Mouse (Mus musculus): Measurements from ENCODE around the gene Ppm1j. TPM values are rescaled to one million over a fixed set of nuclear protein-coding genes. Genes with fewer than 3 reads are reported as not detected.

Gene Ppm1j
- polyA plus RNA-seq, 1 experiment from 2014 or later, result 0.48 TPM

GRCm38 (mm10) chr3:104777342-104777741, 3.5 kb upstream of the Ppm1j start:
- ATAC-seq (ENCODE audit: low FRiP score) (no peak; the same call in 1 of the 2 replicates), DNase-seq (ENCODE audit: low spot score) (peak; percentile 70)
- Histone ChIP-seq H3K27ac (ENCODE audit: low read depth, low read length) (no peak overlapping the region), H3K9me3 (ENCODE audit: control insufficient read depth, low read length) (no peaks in the 10 kb centered on the region), H3K9ac (ENCODE audit: low read depth, low read length) (0 out of 2 replicates have a peak overlapping the region, but pooled peaks have one; percentile 12), H3K4me3 (ENCODE audit: low read depth, low read length) (peak overlapping the region; percentile 18; the same call in 1 of the 2 replicates), H3K4me2 (replicated peaks; ENCODE audit: low read depth, low read length) (peak overlapping the region; percentile 53), H3K4me1 (replicated peaks; ENCODE audit: control insufficient read depth, insufficient read depth, low read length) (peaks cover 6% of the 10 kb centered on the region), H3K27me3 (ENCODE audit: control insufficient read depth, insufficient read depth, low read length) (peaks cover 67% of the 10 kb centered on the region), H3K36me3 (ENCODE audit: control insufficient read depth, insufficient read depth, low read length) (no peaks in the 10 kb centered on the region)
- WGBS, result 1% methylated on average over 20 of the region's 20 CpGs

- Histone ChIP-seq H3K4me3 (ENCODE audit: low read depth, low read length) (no peak overlapping the region), H3K27ac (ENCODE audit: low read depth, low read length) (no peak overlapping the region), H3K4me1 (replicated peaks; ENCODE audit: control insufficient read depth, insufficient read depth, low read length) (peaks cover 6% of the 10 kb centered on the region), H3K36me3 (ENCODE audit: control insufficient read depth, insufficient read depth, low read length) (no peaks in the 10 kb centered on the region), H3K9me3 (ENCODE audit: control insufficient read depth, low read length) (no peaks in the 10 kb centered on the region), H3K9ac (ENCODE audit: low read depth, low read length) (no peak overlapping the region), H3K27me3 (ENCODE audit: control insufficient read depth, insufficient read depth, low read length) (peaks cover 86% of the 10 kb centered on the region), H3K4me2 (replicated peaks; ENCODE audit: low read depth, low read length) (no peak overlapping the region)
- DNase-seq (ENCODE audit: low spot score) (peak; percentile 87), ATAC-seq (ENCODE audit: low FRiP score) (no peak)
- WGBS, result 2% methylated on average over 7 of the region's 7 CpGs
Observed at GRCm38 (mm10) chr3:104779949-104780348, 907 bp upstream of the Ppm1j start.

GRCm38 (mm10) chr3:104781471-104781903, 631 bp downstream of the Ppm1j start, which contains the start of gene Fam19a3:
Fam19a3 (minus strand) TSS chr3:104781840.
- H3K9me3 ChIP-seq (ENCODE audit: control insufficient read depth, low read length), result no peaks in the 10 kb centered on the region
- H3K4me3 ChIP-seq (ENCODE audit: low read depth, low read length), result peak within 1 kb of the TSS; percentile 40
- peak within 1 kb of the TSS; percentile 87 for H3K4me2 ChIP-seq (replicated peaks; ENCODE audit: low read depth, low read length)
- no peak within 1 kb of the TSS for H3K27ac ChIP-seq (ENCODE audit: low read depth, low read length)
- H3K36me3 ChIP-seq (ENCODE audit: control insufficient read depth, insufficient read depth, low read length), result no peaks in the 10 kb centered on the region
- peaks cover 78% of the 10 kb centered on the region for H3K27me3 ChIP-seq (ENCODE audit: control insufficient read depth, insufficient read depth, low read length)
- peak; percentile 8; the same call in 1 of the 2 replicates for ATAC-seq (ENCODE audit: low FRiP score)
- H3K4me1 ChIP-seq (replicated peaks; ENCODE audit: control insufficient read depth, insufficient read depth, low read length), result peaks cover 6% of the 10 kb centered on the region
- 1% methylated on average over 25 of the region's 26 CpGs for WGBS
- DNase-seq (ENCODE audit: low spot score), result no peak
- peak within 1 kb of the TSS; percentile 29; the same call in 1 of the 2 replicates for H3K9ac ChIP-seq (ENCODE audit: low read depth, low read length)

- Histone ChIP-seq H3K36me3 (ENCODE audit: control insufficient read depth, insufficient read depth, low read length) (no peaks in the 10 kb centered on the region), H3K27ac (ENCODE audit: low read depth, low read length) (no peak overlapping the region), H3K9ac (ENCODE audit: low read depth, low read length) (no peak overlapping the region), H3K4me3 (ENCODE audit: low read depth, low read length) (no peak overlapping the region), H3K4me1 (replicated peaks; ENCODE audit: control insufficient read depth, insufficient read depth, low read length) (peaks cover 6% of the 10 kb centered on the region), H3K27me3 (ENCODE audit: control insufficient read depth, insufficient read depth, low read length) (peaks cover 71% of the 10 kb centered on the region), H3K9me3 (ENCODE audit: control insufficient read depth, low read length) (no peaks in the 10 kb centered on the region), H3K4me2 (replicated peaks; ENCODE audit: low read depth, low read length) (no peak overlapping the region; the same call in 1 of the 2 replicates)
- DNase-seq (ENCODE audit: low spot score) (no peak), ATAC-seq (ENCODE audit: low FRiP score) (no peak)
- 13% methylated on average over 12 of the region's 12 CpGs for WGBS
Observed at GRCm38 (mm10) chr3:104782061-104782681, 1.3 kb downstream of the Ppm1j start.

- ATAC-seq (ENCODE audit: low FRiP score) (no peak), DNase-seq (ENCODE audit: low spot score) (no peak)
- Histone ChIP-seq H3K9ac (ENCODE audit: low read depth, low read length) (no peak overlapping the region), H3K27ac (ENCODE audit: low read depth, low read length) (no peak overlapping the region), H3K36me3 (ENCODE audit: control insufficient read depth, insufficient read depth, low read length) (no peaks in the 10 kb centered on the region), H3K9me3 (ENCODE audit: control insufficient read depth, low read length) (no peaks in the 10 kb centered on the region), H3K4me3 (ENCODE audit: low read depth, low read length) (no peak overlapping the region), H3K4me1 (replicated peaks; ENCODE audit: control insufficient read depth, insufficient read depth, low read length) (peaks cover 6% of the 10 kb centered on the region), H3K27me3 (ENCODE audit: control insufficient read depth, insufficient read depth, low read length) (peaks cover 53% of the 10 kb centered on the region), H3K4me2 (replicated peaks; ENCODE audit: low read depth, low read length) (no peak overlapping the region)
- 40% methylated on average over 14 of the region's 14 CpGs for WGBS
Observed at GRCm38 (mm10) chr3:104783971-104784500, 3.2 kb downstream of the Ppm1j start.

GRCm38 (mm10) chr3:104785284-104785683, 4.4 kb downstream of the Ppm1j start:
- Histone ChIP-seq H3K27me3 (ENCODE audit: control insufficient read depth, insufficient read depth, low read length) (peaks cover 42% of the 10 kb centered on the region), H3K4me1 (replicated peaks; ENCODE audit: control insufficient read depth, insufficient read depth, low read length) (peaks cover 6% of the 10 kb centered on the region), H3K27ac (ENCODE audit: low read depth, low read length) (no peak overlapping the region), H3K36me3 (ENCODE audit: control insufficient read depth, insufficient read depth, low read length) (no peaks in the 10 kb centered on the region), H3K9ac (ENCODE audit: low read depth, low read length) (no peak overlapping the region), H3K9me3 (ENCODE audit: control insufficient read depth, low read length) (no peaks in the 10 kb centered on the region), H3K4me3 (ENCODE audit: low read depth, low read length) (no peak overlapping the region), H3K4me2 (replicated peaks; ENCODE audit: low read depth, low read length) (no peak overlapping the region)
- WGBS, result 92% methylated on average over 6 of the region's 6 CpGs
- ATAC-seq (ENCODE audit: low FRiP score) (no peak), DNase-seq (ENCODE audit: low spot score) (no peak)

GRCm38 (mm10) chr3:104788075-104788474, 7.2 kb downstream of the Ppm1j start, which contains the start of gene Rhoc:
Rhoc (plus strand) TSS chr3:104788375.
- peak within 1 kb of the TSS; percentile 60 for H3K27ac ChIP-seq (ENCODE audit: low read depth, low read length)
- ATAC-seq (ENCODE audit: low FRiP score), result peak; percentile 29

GRCm38 (mm10) chr3:104788561-104789311, 7.9 kb downstream of the Ppm1j start:
- ATAC-seq (ENCODE audit: low FRiP score) (peak; percentile 85), DNase-seq (ENCODE audit: low spot score) (peak; percentile 83)
- no peaks in the 10 kb centered on the region for H3K4me1 ChIP-seq (replicated peaks; ENCODE audit: control insufficient read depth, insufficient read depth, low read length)
- peak overlapping the region; percentile 60 for H3K27ac ChIP-seq (ENCODE audit: low read depth, low read length)
- peak overlapping the region; percentile 65 for H3K4me3 ChIP-seq (ENCODE audit: low read depth, low read length)
- WGBS, result under 1% methylated on average over 40 of the region's 52 CpGs
- peaks cover 7% of the 10 kb centered on the region for H3K27me3 ChIP-seq (ENCODE audit: control insufficient read depth, insufficient read depth, low read length)
- H3K9me3 ChIP-seq (ENCODE audit: control insufficient read depth, low read length), result no peaks in the 10 kb centered on the region
- H3K4me2 ChIP-seq (replicated peaks; ENCODE audit: low read depth, low read length), result peak overlapping the region; percentile 93
- H3K36me3 ChIP-seq (ENCODE audit: control insufficient read depth, insufficient read depth, low read length), result no peaks in the 10 kb centered on the region
- H3K9ac ChIP-seq (ENCODE audit: low read depth, low read length), result peak overlapping the region; percentile 70

More at GRCm38 (mm10) chr3:104788075-104788474, 7.2 kb downstream of the Ppm1j start, which contains the start of gene Rhoc:
- peak within 1 kb of the TSS; percentile 70 for H3K9ac ChIP-seq (ENCODE audit: low read depth, low read length)
- H3K4me2 ChIP-seq (replicated peaks; ENCODE audit: low read depth, low read length), result peak within 1 kb of the TSS; percentile 93
- 36% methylated on average over 3 of the region's 3 CpGs for WGBS
- no peak for DNase-seq (ENCODE audit: low spot score)
- no peaks in the 10 kb centered on the region for H3K36me3 ChIP-seq (ENCODE audit: control insufficient read depth, insufficient read depth, low read length)
- H3K27me3 ChIP-seq (ENCODE audit: control insufficient read depth, insufficient read depth, low read length), result peaks cover 14% of the 10 kb centered on the region
- no peaks in the 10 kb centered on the region for H3K9me3 ChIP-seq (ENCODE audit: control insufficient read depth, low read length)
- H3K4me1 ChIP-seq (replicated peaks; ENCODE audit: control insufficient read depth, insufficient read depth, low read length), result no peaks in the 10 kb centered on the region
- peak within 1 kb of the TSS; percentile 65 for H3K4me3 ChIP-seq (ENCODE audit: low read depth, low read length)

Data from hindbrain, embryonic 11.5 days (tissue).